Mouse (Mus musculus): ENCODE data around the gene Olfr1049.
"Not testable (repeated sequence)": the region's sequence is repeated elsewhere in the genome, so short reads cannot be mapped to it uniquely, and the experiment has no call there.

Olfr1049 gene

DNA sequence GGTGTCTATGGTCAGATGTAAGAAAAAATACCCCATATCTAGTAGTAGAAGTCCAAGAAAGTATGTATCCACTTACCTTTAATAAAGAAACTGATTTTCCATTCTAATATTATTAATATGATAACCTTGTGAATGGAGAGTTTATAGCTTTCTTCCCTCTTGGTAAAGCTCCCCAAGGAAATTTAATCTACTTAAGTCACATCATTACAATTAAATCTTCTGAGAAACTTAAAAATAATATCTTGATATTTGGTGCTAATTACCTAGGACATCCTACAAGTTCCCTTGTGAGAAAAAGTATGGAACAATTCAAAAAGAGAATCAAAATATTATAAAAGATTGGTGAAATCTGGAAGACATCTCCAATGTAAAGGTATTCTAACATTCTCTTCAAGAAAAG, at the start of gene Olfr1049:
Gene Olfr1049 (minus strand): TSS at position 101 of the 400 bp plus-strand sequence.
- DNase-seq (ENCODE audit: low spot score in 2 of 2), result not testable (repeated sequence)

DNA sequence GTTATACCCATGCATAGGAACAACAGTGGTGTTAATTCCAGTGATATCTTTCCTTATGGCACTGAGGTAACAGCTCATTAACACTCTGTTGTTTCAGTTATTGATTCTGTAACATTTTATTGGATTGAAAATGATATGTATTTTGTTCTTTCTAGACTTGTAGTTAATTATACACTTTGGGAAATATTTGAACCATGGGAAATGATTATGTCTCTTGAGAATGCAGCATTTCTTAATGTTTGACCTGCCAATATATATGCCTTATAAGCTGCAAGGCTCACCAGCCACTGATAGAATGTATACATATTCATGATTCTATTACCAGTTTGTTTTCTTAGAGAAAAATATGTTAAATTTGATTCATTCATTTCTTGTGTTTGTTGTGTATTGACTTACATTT, 34.0 kb upstream of the Olfr1049 start, which contains the start of gene Olfr1052:
Gene Olfr1052 (plus strand): TSS at position 301 of the 400 bp plus-strand sequence.
- DNase-seq (ENCODE audit: low spot score in 2 of 2), result no peak

DNA sequence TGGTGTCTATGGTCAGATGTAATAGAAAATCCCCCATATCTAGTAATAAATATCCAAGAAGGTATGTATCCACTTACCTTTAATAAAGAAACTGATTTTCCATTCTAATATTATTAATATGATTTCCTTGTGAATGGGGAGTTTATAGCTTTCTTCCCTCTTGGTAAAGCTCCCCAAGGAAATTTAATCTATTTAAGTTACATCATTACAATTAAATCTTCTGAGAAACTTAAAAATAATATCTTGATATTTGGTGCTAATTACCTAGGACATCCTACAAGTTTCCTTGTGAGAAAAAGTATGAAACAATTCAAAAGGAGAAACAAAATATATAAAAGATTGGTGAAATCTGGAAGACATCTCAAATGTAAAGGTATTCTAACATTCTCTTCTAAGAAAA, 20.9 kb upstream of the Olfr1049 start, which contains the start of gene Olfr1051:
Gene Olfr1051 (minus strand): TSS at position 101 of the 400 bp plus-strand sequence.
- DNase-seq (ENCODE audit: low spot score in 2 of 2), result not testable (repeated sequence)

DNA sequence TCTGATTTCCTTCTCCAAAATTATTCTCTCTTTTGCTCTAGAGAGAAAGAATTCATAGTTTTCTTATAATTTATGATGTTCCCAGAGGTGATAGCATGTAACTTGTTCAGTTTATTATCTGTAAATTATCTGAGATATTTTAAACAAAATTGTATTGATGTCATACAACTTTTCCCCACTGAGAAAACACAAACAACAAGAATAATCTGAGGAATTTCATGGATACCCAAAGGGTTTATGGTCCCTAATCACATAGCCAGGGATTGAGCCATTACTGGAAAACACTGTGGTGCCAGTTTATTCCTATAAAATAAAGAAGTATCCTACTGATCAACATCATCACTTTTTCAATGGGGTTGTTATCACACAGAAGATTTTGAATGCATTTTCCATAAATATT, 17.9 kb downstream of the Olfr1049 start, which contains the start of gene Olfr1048:
Gene Olfr1048 (minus strand): TSS at position 101 of the 400 bp plus-strand sequence.
- DNase-seq (ENCODE audit: low spot score in 2 of 2), result no peak

DNA sequence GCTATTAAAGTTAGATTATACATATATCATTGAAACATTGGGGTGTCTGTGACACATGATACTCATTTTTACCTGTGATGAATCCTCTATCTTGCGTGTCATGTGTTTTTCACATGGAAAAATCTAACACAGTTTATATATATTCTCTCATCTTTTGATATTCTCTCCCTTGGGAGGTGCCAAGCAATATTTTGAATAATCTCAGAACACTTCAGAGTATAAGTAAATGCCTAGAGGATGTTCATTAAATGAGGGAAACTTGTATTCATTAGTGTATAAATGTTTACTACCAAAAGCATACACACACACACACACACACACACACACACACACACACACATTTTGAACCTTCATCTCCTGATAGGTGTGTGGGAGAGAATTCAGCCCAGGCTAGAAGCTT, 26.8 kb downstream of the Olfr1049 start, which contains the start of gene Olfr1047:
Gene Olfr1047 (minus strand): TSS at position 101 of the 400 bp plus-strand sequence.
- DNase-seq (ENCODE audit: low spot score in 2 of 2), result no peak

DNA sequence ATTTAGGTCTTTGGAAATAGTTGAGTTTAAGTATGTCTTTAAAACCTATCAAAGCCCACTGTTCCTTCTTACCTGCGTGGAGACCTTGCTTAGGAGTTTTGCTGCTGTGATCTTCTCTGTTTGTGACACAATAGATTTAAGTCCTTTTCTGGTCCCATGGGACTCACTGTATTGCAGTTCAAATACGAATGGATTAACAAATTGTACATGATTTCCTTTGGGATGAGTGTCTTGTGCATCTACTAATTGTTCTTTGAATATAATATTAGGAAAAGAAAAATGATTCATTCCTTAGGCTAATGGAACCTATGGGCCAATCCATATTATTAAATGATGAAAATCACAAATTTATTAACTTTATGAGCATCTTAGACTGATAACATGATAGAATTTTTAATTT, 38.9 kb downstream of the Olfr1049 start, which contains the start of gene Olfr1046:
Gene Olfr1046 (minus strand): TSS at position 101 of the 400 bp plus-strand sequence.
- no peak for DNase-seq (ENCODE audit: low spot score in 2 of 2)

All from frontal cortex, postnatal 10 days (tissue).